Mouse (Mus musculus) retina, postnatal 7 days (tissue): Measurements from ENCODE around the gene Kdm4d.
"Not testable (repeated sequence)": the region's sequence is repeated elsewhere in the genome, so short reads cannot be mapped to it uniquely, and the experiment has no call there.

Source experiments
- DNase-seq: peaks from one replicate; pipeline ENCODE4 v3.0.0-alpha.2; 2012; ENCODE audit warnings: low read depth, low spot score

The Kdm4d gene

GRCm38 (mm10) chr9:14456320-14456719, 44.0 kb downstream of the Kdm4d start:
- no peak for DNase-seq

- not testable (repeated sequence) for DNase-seq
These were observed 49.2 kb downstream of the Kdm4d start for GRCm38 (mm10) chr9:14451120-14451519.

- not testable (repeated sequence) for DNase-seq
These were observed 53.2 kb downstream of the Kdm4d start for GRCm38 (mm10) chr9:14447086-14447485.

- no peak for DNase-seq
These were observed 59.9 kb downstream of the Kdm4d start for GRCm38 (mm10) chr9:14440347-14440746.

- no peak for DNase-seq
These were observed 66.9 kb downstream of the Kdm4d start for GRCm38 (mm10) chr9:14433252-14433939.
